Mouse (Mus musculus): ENCODE measurements around the gene Cacna1i.

The Cacna1i gene

DNA sequence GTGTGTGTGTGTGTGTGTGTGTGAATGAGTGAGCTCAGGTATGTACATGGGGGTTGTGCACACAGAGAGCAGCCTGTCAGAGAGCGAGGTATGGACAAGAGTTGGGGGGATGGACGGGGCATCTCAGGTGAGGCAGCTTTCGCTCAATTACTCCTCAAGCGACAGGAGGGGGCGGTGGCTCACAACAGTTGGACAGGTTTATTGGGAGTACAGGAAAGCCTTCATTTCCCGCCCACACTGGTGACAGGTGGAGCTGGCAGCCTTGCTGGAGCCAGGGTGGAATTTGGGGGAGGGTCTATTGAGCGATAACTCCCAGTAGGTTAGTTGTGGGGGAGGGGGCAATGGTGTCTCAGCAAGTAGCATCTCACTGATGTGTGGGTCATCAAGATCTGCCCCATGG lies 48.2 kb downstream of the Cacna1i start:
- no peak for DNase-seq

DNA sequence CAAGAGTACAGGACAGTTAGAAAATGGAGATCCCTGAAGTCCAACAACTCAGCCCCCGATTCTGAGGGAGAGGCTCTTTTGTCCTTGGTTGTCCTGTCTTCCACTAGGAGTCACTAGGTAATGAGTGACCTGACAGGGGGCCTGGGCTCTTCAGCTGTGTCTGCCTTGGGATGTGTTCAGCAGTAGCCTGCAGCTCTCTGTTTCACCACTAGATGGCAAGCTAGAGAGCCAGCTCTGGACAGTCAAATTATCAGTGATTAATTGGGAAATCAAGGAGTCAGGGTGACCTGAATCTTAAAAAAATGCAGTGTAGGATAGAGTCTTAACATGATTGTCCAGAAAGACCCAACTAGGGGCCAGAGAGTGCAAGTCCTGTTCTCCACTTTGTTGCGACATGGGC lies 53.3 kb downstream of the Cacna1i start:
- no peak for DNase-seq

DNA sequence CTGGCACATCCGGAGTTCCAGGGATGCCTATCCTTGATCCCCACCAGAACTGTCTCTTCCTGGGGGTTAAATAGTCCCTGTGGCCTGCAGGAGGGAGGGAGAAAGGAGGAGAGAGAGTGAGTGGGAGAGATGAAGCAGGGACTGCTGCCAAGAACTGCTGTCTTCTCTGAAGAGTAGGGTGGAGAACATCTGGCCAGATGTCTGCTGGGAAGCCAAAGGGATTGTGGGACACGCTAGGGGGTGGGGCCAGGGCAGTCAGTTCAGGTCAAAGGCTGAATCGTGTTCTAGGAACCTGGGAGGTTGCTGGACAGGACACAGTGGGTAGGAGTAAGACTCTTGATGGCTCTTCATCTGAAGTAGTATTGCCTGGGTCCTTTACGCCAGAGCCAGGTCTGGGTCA lies 55.4 kb downstream of the Cacna1i start:
- no peak for DNase-seq

DNA sequence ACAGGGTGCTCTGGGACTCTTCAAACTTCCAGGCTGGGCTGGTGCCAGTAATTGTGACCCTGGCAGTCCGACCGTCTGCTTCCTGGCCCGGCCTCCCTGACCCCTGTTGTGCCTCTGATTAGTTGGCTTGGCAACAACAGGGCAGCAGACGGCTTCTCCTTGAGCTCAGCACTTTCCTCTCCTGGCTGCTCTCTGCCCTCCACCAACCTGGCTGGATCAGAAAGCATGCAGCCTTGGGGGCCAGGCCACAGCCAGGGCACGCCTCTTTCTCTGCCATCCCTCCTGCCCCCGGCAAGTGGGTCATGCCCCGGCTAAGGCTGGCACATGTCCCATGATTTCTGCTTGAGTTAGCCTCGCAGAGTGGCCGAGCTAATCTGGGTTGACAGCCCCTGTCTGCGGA lies 56.0 kb downstream of the Cacna1i start:
- DNase-seq = no peak

DNA sequence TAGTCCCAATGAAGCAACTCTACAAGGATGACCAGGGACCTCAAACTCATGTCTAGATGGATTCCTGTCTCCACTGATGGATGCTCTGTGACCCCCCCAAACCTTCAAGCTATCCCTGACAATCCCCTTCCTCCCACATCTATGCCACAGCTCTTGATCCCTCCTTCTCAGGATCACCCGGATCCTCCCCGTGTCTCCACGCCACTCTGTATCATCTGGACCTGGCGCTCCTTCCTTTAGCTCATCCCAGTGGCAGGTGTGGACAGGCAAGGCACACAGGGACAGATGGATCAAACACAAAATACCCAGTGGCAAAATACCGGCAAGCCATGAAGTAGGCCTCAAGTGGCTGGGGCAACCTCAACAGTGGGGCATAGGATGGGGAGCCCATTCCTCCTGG lies 56.7 kb downstream of the Cacna1i start:
- no peak for DNase-seq

DNA sequence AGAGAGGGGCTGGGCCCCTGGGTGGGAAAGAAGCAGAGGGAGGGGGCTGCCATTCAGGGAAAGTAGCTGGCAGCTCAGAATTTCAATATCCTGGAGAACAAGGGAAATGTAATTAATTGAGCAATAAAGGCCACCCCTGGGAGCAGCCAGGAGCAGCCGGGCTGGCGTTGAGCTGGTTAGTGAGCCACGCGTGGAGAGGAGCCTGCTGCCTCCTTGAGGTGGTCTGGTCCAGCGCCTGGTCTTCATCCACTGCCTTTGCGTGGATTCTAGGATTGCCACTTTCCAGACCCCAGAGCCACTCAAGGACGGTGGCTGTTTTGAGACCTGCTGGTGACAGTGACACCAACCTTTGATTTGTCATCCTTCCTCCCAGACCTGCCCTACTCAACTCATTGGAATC lies 59.5 kb downstream of the Cacna1i start:
- no peak for DNase-seq

DNA sequence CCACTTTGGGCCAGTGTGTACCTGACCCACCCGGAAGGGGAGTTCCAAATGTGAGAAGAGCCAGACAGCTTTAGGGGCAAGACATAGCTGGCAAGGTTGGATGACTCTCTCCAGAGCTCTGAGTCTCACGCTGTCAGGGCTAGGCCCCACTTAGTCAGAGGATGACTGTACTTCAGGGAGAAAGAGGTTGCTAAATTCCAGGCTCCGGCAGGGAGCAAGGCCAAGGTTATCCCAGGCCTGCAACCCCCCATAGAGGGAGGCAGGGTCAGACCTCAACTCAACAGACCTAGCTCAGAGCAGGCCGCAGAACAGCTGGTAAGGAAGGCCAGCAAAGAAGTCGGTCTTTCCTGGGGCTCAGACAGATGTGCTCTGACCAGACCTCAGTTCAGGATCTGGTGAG lies 63.4 kb downstream of the Cacna1i start:
- DNase-seq = no peak

DNA sequence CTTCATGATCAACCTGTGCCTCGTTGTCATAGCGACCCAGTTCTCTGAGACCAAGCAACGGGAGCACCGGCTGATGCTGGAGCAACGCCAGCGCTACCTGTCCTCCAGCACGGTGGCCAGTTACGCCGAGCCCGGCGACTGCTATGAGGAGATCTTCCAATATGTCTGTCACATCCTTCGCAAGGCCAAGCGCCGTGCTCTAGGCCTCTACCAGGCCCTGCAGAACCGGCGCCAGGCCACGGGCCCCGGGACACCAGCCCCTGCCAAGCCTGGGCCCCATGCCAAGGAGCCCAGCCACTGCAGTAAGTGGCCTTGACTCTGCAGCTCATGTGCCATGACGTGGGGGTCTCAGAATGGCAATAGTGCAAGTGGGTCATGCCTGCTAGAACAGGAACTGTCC lies 71.8 kb downstream of the Cacna1i start:
- DNase-seq = no peak

DNA sequence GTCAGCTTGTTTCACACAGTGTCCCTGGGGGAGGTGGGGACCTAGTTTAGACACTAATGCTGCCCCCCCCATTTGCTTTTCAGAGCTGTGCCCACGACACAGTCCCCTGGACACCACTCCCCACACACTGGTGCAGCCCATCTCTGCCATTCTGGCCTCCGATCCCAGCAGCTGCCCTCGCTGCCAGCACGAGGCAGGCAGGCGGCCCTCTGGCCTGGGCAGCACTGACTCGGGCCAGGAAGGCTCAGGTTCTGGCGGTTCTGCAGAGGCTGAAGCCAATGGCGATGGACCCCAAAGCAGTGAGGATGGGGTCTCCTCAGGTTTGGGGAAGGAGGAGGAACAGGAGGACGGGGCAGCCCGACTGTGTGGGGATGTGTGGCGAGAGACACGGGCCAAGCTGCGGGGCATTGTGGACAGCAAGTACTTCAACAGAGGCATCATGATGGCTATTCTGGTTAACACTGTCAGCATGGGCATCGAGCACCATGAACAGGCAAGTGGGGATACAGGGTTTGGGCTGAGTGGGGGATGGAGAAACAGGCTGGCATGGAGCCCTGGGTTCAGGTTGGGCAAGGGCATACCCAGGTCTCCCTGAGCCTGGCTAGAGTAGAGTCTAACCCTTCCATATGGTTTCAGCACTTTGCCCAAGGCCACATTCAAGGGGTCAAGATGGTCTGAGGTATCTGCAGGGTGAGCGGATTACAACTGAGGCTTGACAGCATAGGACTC lies 74.9 kb downstream of the Cacna1i start:
- DNase-seq = no peak

DNA sequence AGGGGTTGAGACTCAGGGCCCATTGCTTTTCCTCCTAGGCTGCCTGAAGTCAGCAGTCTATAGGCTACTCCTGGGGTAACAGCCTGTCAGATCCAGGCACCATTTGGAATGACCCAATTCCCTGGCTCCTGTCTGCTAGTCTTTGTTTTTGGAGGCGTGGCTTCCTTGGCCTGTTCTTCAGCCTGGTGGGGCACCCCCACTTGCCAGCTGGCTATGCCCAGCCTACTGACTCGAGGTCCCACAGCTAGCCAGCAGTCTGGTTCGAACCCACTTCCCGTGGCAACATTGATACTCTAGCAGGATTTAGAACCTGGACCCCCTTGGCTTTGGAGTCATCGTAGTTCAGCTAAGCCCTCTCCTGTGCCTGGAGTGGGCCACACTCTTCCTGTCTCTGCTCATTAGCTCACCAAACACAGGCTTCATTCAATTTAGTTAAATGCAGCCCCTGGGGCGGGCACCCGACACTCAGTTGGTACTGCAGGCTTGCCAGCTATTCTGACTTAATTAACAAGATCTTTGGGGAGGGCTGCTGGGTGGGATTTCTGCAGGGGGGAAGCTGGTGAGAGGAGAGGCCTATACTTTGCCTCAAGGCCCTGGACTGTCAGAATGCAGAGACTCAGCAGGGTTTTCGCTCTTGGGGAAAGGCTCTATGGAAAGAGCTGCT lies 75.6 kb downstream of the Cacna1i start:
- no peak for DNase-seq

DNA sequence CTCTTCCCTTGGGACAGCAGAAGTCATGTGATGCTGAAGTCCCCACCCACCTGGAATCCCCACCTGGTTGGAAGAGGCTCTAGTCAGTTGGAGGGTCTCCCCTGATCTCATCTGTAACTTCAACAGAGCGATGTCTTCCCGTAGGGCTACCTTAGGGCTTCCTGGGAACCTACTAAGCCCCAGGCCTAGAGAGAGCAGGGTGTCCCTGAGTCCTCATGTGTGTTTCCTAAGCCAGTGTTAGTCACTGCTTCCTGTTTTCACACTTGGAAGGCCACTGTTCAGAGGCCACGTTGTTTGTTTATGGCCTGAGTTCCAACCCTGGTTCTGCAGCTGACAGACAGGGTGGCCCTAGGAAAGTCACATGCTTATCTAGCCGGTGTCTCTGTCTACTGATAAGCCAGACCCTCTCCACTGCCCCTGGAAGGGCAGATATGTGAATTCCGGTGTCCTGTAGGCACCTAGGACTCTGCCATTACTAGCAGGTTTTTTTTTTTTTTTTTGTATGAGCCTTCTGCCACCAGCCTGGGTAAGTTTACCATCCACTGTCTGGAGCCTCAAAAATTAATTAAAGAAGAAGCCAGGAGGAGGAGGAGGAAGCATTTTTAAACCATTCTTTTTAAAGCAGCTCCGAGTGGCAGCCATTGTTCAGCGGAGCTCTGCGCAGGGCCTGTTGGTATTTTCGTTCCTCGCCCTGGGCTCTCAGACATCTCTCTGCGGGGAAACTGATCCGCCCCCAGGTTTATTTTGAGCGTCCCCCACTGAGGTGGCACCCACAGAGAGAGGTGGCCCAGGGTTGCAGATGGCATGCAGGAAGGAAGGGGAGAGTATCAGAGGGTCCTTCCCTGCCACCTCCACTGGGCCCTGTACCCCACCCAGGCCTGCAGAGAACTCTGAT lies 77.0 kb downstream of the Cacna1i start:
- DNase-seq = peak; percentile 43

DNA sequence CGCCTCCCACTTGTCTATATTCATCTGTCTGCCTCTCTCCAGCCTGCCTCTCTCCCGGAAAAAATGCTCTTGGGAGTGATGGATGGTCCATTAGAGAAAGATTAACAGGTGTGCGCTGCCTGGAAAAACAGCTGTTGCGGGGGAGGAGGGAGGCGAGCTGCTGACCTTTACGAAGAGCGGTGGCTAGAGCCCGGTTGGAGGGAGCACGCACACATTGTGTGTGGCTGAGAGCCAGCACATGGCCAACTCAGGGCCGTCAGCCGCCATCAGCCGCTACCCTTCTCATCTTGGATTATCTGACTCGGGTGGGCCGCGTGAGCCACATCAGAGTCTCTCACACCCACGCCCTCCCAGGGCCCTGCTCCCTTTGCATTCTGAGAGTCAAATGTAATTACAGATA lies 79.9 kb downstream of the Cacna1i start:
- no peak for DNase-seq

DNA sequence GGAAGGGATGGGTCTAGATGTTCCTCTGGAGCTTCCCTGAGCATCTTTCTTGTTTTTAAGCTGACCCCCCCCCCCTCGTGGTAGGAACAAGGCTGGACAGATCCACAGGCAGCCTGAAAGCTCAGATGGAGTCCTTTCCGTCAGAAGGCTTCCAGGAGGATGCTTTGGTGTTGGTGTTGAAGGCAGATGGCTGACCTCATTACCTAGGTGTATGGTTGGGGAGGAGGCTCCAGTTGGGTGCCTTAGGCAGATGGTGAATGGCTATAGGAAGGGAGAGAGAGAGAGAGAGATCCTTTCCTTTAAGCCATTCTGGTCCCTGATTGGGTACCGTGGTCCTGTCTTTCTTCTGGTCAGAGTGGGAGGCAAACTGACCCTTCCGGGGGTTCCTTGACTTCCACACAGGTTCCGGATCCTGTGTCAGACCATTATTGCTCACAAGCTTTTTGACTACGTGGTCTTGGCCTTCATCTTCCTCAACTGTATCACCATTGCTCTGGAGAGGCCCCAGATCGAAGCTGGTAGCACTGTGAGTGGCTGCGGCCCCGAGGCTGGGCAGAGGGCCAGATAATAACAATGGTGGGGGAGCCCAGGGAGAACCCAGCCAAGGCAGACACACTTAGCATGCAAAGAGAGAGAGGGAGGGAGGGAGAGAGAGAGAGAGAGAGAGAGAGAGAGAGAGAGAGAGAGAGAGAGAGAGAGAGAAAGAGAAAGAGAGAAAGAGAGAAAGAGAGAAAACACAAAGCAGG lies 86.4 kb downstream of the Cacna1i start:
- no peak for DNase-seq

DNA sequence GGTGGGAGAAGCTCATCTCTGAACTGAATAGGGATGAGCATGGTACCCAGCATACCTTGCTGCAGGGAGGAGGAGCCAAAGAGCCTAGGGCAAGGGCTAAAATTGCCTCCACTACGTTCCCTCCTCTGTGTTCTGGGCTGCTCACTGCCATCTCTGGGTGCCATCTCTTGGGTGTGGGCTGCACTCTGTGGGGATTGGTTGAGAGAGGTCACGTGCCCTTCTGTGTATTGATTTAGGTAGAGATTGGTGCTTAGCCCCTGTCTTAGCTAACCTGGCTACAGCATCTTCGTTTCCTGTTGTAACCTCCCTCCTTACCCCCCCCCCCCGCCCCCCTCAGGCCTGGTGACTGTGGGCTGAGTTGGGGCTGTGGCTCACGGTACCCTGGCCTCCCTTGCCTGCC lies 87.8 kb downstream of the Cacna1i start:
- DNase-seq = no peak

DNA sequence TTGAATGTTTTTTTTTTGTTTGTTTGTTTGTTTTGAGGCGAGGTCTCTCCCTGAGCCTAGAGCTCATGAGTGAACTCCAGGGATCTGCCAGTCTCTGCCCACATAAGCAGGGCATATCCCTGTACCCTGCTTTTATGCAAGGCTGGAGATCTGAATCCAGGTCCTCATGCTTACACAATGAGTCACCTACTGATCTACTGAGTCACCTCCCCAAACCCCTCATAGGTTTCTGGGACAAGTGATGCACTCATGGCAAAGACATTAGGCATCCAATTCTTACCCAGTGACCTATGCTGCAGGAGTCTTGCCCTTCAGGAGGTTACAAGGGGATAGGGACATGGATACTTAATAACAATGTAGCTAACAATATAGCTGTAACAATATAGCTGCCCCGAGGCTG lies 100.1 kb downstream of the Cacna1i start:
- DNase-seq = no peak

DNA sequence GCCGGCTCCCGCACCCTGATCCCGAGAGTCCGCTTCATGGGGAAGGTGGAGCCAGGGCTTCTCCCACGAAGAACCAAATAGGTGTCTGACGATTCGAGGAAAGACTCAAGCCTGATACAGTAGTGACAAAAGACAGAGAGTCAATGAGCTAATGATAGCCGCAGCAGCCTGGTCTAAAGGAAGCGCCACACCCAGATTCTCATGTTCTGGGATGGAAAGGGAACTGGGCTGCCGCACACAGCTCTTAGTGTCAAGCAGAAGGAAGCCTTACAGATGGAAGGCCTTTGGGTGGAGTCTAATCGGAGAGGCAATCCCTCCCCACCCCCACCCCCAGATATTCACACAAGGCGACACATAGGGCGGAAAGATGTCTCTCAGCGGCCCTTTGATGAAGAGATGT lies 104.8 kb downstream of the Cacna1i start:
- no peak for DNase-seq

DNA sequence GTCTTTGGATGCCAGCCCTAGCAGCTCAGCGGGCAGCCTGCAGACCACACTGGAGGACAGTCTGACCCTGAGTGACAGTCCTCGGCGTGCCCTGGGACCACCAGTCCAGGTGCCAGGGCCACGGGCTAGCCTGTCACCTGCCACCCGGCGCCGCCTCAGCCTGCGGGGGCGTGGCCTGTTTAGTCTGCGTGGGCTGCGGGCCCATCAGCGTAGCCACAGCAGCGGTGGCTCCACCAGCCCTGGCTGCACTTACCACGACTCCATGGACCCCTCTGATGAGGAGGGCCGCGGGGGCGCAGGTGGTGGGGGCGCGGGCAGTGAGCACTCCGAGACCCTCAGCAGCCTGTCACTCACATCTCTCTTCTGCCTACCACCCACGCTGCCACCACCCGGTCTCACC lies 108.0 kb downstream of the Cacna1i start:
- DNase-seq = no peak

DNA sequence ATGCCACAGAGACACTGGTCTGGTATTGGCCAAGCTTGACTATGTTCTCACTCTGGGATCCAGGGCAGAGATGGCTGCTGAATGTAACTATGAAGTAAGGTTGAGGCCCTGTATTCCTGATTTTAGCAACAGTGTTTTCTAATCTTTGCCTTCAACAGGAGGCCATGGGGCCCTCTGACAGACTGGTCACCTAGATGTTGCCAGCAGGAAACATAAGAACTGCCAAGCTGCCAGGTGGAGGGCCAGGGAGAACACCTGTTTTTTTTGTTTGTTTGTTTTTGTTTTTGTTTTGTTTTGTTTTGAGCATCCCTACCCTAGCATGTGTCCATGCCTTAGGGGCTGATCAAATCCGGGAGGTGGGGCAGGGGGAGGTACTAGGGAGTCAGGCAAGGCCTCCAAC lies 112.4 kb downstream of the Cacna1i start:
- no peak for DNase-seq

DNA sequence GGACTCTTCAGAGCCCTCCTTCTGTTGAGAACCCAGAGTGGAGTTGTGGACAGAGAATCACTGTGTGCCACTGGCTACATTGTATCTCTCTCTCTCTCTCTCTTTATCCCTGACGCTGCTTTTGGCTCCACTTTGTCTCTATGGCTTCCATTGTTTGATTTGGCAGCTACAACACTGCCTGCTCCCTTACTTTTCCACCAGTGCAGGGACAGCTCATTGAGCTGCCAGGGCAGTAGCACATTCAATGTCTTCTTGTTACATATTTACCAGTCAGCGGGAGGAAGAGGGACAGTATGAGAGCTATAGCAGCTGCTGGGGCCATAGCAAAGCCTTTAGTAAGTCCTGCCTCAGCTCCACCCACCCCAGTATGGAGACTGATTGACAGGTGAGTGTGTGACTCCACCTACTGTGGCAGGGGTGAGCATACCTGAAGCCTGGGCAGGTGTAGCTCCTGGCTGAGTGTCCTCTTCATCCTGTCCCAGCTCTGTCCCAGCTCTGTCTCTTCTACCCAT lies 114.4 kb downstream of the Cacna1i start:
- DNase-seq = no peak

DNA sequence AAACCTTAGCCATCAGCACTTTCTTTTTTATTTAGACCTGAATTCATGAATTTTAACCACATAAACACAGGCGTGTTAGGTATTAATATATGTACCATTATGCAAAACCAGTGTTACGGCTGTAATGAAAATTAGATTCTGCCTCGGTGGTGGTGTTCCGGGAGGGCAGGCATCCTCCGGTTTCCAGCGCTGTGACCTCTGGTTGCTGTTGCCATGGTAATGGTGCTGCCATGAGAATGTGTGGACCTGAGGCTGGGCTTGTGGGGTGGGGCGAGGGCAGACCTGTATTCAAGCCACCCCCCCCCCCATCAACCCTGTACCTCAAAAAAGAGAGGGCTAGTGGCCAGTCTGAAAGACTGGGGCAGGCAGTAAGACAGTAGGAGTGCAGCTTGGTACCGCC lies 114.9 kb downstream of the Cacna1i start:
- DNase-seq = no peak

DNA sequence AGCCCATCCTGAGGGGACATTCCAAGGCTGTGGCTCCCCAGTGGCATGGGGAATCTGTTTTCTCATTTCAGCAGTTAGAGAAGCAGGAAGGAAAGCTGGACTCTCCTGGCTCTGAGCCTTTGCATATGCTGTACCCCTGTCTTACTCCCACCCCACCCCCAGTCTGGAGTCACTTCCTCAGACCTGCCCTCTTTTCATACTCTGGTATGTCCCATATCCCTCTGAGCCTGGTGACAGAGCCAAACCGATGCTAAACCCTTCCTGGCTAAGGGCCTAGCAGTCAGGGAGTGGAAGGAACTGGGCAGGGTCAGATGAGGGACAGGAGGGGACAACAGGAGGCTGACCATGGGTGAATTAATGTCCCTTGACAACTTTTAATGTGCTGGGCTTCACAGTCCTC lies 120.8 kb downstream of the Cacna1i start:
- no peak for DNase-seq

DNA sequence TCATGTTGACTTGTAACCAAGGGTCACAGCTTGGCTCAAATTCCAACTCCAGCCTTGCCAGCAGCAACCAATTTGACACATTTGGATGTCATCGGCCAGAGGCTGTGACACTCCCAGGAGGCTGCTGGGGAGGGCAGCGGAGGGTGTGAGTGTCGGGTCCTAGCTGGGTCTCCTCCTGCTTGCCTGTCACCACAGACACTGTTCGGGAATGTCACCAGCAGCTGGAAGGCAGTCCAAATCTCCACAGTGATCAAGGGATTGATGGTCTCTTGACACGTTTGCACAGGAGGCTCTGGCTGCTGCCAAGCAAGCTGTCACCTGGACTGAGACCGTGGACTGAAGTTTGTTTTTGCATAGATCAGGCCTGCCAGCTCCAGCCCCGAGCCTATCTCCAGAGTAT lies 123.6 kb downstream of the Cacna1i start:
- no peak for DNase-seq

DNA sequence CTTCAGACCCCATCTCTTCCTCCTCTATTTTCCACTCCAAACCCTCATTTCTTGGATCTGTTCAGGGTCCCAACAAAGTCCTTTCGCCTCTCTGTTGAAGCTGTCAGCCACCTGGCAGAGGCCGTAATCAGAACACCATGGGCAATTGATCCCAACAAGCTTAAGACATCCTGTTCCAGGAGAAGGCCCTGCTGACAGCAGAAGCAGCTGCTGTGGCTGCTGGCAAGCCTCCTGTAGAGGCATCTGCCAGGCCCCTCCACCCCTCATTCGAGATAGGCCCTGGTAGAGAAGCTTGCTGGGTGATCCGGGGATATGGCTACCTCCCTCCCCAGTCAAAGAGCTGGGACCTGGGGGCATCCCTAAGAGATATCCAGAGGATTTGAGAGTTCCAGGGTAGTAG lies 126.0 kb downstream of the Cacna1i start:
- DNase-seq = no peak

All from right cerebral cortex, postnatal 25 days (tissue).